Mouse (Mus musculus) natural killer cell, adult 2 months (primary cell): ENCODE data around the gene Prss23.
A peak's percentile ranks its signal among the peaks of the same experiment; 100 is the strongest.

Experiments
- DNase-seq, 2 experiments: peaks; one replicate each; pipeline ENCODE4 v3.0.0; 2022; ENCODE audit warnings: low spot score in 2 of 2

Prss23 gene

GRCm38 (mm10) chr7:89508672-89509071 is 18.3 kb downstream of the Prss23 start:
- DNase-seq: no peak

- DNase-seq: peak in 1 of 2 experiments; percentile 12
These were observed 27.3 kb downstream of the Prss23 start for GRCm38 (mm10) chr7:89499516-89500307.

GRCm38 (mm10) chr7:89483769-89484568 is 43.0 kb downstream of the Prss23 start:
- no peak for DNase-seq

GRCm38 (mm10) chr7:89481723-89482122 is 45.3 kb downstream of the Prss23 start:
- DNase-seq: no peak

- DNase-seq: no peak
These were observed 48.5 kb downstream of the Prss23 start for GRCm38 (mm10) chr7:89478490-89478889.

GRCm38 (mm10) chr7:89477294-89477999 is 49.5 kb downstream of the Prss23 start:
- no peak for DNase-seq

- no peak for DNase-seq
These were observed 53.5 kb downstream of the Prss23 start for GRCm38 (mm10) chr7:89473442-89473841.

- no peak for DNase-seq
These were observed 63.0 kb downstream of the Prss23 start for GRCm38 (mm10) chr7:89463775-89464592.

GRCm38 (mm10) chr7:89463246-89463645 is 63.7 kb downstream of the Prss23 start:
- no peak for DNase-seq

- DNase-seq: no peak
These were observed 64.3 kb downstream of the Prss23 start for GRCm38 (mm10) chr7:89462646-89463207.

GRCm38 (mm10) chr7:89461351-89461750 is 65.6 kb downstream of the Prss23 start:
- DNase-seq: no peak

- no peak for DNase-seq
These were observed 66.1 kb downstream of the Prss23 start for GRCm38 (mm10) chr7:89460911-89461310.

- DNase-seq: no peak
These were observed 67.3 kb downstream of the Prss23 start for GRCm38 (mm10) chr7:89459691-89460090.
